ENCODE assay signal across 22 mouse cellular contexts in genomic region chr19:53156361-53156760, GRCm38 (mm10).
"Had no signal": no experiment of that assay in that cellular context is flagged by ENCODE, and none has a peak within 500 bp of the region (broad histone marks: within the 10 kb centered on the region; RNA-seq: fewer than 3 reads in every experiment).

No protein-coding gene starts in this region.

- H3K4me1 ChIP-seq: neural tube, embryonic 13.5 days had no signal

- H3K4me3 ChIP-seq: limb, embryonic 12.5 days; limb, embryonic 15.5 days; megakaryocyte, embryonic 14.5 days; midbrain, embryonic 10.5 days; midbrain, embryonic 13.5 days; myocyte; neural tube, embryonic 13.5 days had no signal

- H3K36me3 ChIP-seq: limb, embryonic 12.5 days; limb, embryonic 15.5 days; midbrain, embryonic 10.5 days; midbrain, embryonic 13.5 days; neural tube, embryonic 13.5 days had no signal

- H3K9me3 ChIP-seq: limb, embryonic 12.5 days; limb, embryonic 15.5 days; megakaryocyte, embryonic 14.5 days; midbrain, embryonic 10.5 days; midbrain, embryonic 13.5 days; neural tube, embryonic 13.5 days had no signal

- H3K27me3 ChIP-seq: limb, embryonic 12.5 days; limb, embryonic 15.5 days; megakaryocyte, embryonic 14.5 days; midbrain, embryonic 13.5 days; neural tube, embryonic 13.5 days had no signal

- ATAC-seq: liver, postnatal 0 days; lung, postnatal 0 days; midbrain, embryonic 13.5 days; midbrain, embryonic 16.5 days had no signal

- H3K27ac ChIP-seq: limb, embryonic 12.5 days; limb, embryonic 15.5 days; liver, embryonic 14.5 days; macrophage; midbrain, embryonic 10.5 days; midbrain, embryonic 13.5 days; neural tube, embryonic 13.5 days; stomach, postnatal 0 days had no signal

- H3K9ac ChIP-seq: limb, embryonic 12.5 days; limb, embryonic 15.5 days; liver, embryonic 14.5 days; liver, postnatal 0 days; lung, embryonic 14.5 days; midbrain, embryonic 13.5 days; neural tube, embryonic 13.5 days had no signal

- DNase-seq: kidney, postnatal 14 days; kidney, postnatal 4 days; left cerebral cortex, postnatal 4 days; liver, postnatal 0 days; lung, embryonic 14.5 days; retina, postnatal 1 day; thymus, adult 2 months; thymus, postnatal 14 days; thymus, postnatal 4 days had no signal

- H3K4me2 ChIP-seq: limb, embryonic 12.5 days; limb, embryonic 15.5 days; liver, embryonic 11.5 days; lung, embryonic 14.5 days; midbrain, embryonic 13.5 days; neural tube, embryonic 13.5 days had no signal
